In the genomic region with DNA sequence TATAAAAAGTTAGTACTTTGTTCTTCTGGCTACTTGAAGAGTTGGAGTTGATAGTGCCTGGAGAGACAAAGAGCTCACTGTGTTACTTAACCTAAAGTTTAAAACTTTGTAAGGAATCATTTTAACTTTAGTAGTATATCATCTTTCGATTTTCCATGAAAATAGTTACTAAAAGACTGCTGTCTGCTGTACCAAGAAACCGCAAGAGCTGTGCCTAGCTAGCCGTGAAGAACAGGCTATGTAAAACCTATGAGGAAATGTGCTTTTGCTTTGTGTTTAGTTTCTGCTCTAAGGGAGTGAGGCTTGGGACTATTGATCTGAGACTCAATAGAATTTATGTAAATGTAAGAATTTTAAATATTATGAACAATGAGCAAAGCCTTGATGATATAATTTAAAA, we compare ENCODE assay signal across 22 mouse cellular contexts.
"Had no signal": no experiment of that assay in that cellular context is flagged by ENCODE, and none has a peak within 500 bp of the region (broad histone marks: within the 10 kb centered on the region; RNA-seq: fewer than 3 reads in every experiment).

No protein-coding gene starts in this region.

- H3K9ac ChIP-seq: liver, embryonic 15.5 days; liver, postnatal 0 days; lung, embryonic 15.5 days; midbrain, embryonic 13.5 days; midbrain, embryonic 15.5 days; neural tube, embryonic 12.5 days; stomach, embryonic 15.5 days had no signal

- H3K4me3 ChIP-seq: liver, embryonic 15.5 days; lung, embryonic 15.5 days; megakaryocyte, embryonic 14.5 days; midbrain, embryonic 13.5 days; midbrain, embryonic 15.5 days; neural tube, embryonic 12.5 days; stomach, embryonic 15.5 days had no signal

- H3K36me3 ChIP-seq: lung, embryonic 15.5 days; midbrain, embryonic 15.5 days; neural tube, embryonic 12.5 days; stomach, embryonic 15.5 days had no signal

- H3K9me3 ChIP-seq: liver, embryonic 15.5 days; lung, embryonic 15.5 days; megakaryocyte, embryonic 14.5 days; midbrain, embryonic 13.5 days; midbrain, embryonic 15.5 days; neural tube, embryonic 12.5 days; stomach, embryonic 15.5 days had no signal

- H3K27ac ChIP-seq: liver, embryonic 15.5 days; lung, embryonic 15.5 days; macrophage; midbrain, embryonic 13.5 days; midbrain, embryonic 15.5 days; neural tube, embryonic 12.5 days; stomach, embryonic 15.5 days; stomach, postnatal 0 days had no signal

- ATAC-seq: liver, postnatal 0 days; lung, postnatal 0 days; midbrain, embryonic 13.5 days; midbrain, embryonic 15.5 days had no signal

- H3K4me1 ChIP-seq: lung, embryonic 15.5 days; midbrain, embryonic 13.5 days; midbrain, embryonic 15.5 days; neural tube, embryonic 12.5 days; stomach, embryonic 15.5 days had no signal

- H3K27me3 ChIP-seq: liver, embryonic 15.5 days; lung, embryonic 15.5 days; megakaryocyte, embryonic 14.5 days; midbrain, embryonic 13.5 days; midbrain, embryonic 15.5 days; neural tube, embryonic 12.5 days; stomach, embryonic 15.5 days had no signal

- DNase-seq: liver, postnatal 0 days; lung, adult 2 months; lung, postnatal 14 days; lung, postnatal 36 days; retina, postnatal 1 day; right cerebral cortex, adult 18-20 months; right cerebral cortex, postnatal 25 days; right cerebral cortex, postnatal 4 days; thymus, adult 2 months; thymus, postnatal 25 days; thymus, postnatal 4 days had no signal

- H3K4me2 ChIP-seq: liver, embryonic 15.5 days; lung, embryonic 15.5 days; midbrain, embryonic 11.5 days; midbrain, embryonic 13.5 days; midbrain, embryonic 15.5 days; neural tube, embryonic 12.5 days; stomach, embryonic 15.5 days had no signal
